Mouse (Mus musculus): ENCODE results near the gene Map2k5. TPM values are rescaled to one million over a fixed set of nuclear protein-coding genes. Genes with fewer than 3 reads are reported as not detected.
A peak's percentile ranks its signal among the peaks of the same experiment; 100 is the strongest.

Gene Map2k5
- polyA plus RNA-seq, 1 experiment, result not detected

DNA sequence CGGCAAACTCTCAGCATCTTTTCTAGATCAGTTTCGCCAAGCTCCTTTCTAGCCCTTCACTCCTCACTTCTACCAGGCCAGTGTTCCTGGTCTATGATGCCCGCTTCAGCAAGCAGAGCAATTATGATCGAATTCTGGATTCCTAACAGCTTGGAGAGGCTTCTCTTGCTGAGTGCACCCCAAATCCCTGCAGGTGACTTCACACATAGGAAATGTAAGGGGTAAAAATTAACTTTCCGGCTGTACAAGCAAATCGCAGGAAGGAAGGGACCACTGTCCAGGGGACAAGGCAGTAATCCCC, 240.1 kb downstream of the Map2k5 start:
- 11% methylated on average over 6 of the region's 6 CpGs for WGBS
- TF ChIP-seq POLR2A (IDR thresholded peaks at IDR 0.05; ENCODE audit: insufficient read depth, low read depth, low read length), result no peak
- TF ChIP-seq CTCF (IDR thresholded peaks at IDR 0.05; ENCODE audit: insufficient read depth, low read depth, low read length), result no peak
- no peak overlapping the region for H3K27ac ChIP-seq (ENCODE audit: insufficient read depth, low read depth, low read length)
- H3K4me1 ChIP-seq (ENCODE audit: control insufficient read depth, insufficient read depth, low read length), result peaks cover 8% of the 10 kb centered on the region
- no peak overlapping the region for H3K4me3 ChIP-seq (ENCODE audit: insufficient read depth, low read depth, low read length)

DNA sequence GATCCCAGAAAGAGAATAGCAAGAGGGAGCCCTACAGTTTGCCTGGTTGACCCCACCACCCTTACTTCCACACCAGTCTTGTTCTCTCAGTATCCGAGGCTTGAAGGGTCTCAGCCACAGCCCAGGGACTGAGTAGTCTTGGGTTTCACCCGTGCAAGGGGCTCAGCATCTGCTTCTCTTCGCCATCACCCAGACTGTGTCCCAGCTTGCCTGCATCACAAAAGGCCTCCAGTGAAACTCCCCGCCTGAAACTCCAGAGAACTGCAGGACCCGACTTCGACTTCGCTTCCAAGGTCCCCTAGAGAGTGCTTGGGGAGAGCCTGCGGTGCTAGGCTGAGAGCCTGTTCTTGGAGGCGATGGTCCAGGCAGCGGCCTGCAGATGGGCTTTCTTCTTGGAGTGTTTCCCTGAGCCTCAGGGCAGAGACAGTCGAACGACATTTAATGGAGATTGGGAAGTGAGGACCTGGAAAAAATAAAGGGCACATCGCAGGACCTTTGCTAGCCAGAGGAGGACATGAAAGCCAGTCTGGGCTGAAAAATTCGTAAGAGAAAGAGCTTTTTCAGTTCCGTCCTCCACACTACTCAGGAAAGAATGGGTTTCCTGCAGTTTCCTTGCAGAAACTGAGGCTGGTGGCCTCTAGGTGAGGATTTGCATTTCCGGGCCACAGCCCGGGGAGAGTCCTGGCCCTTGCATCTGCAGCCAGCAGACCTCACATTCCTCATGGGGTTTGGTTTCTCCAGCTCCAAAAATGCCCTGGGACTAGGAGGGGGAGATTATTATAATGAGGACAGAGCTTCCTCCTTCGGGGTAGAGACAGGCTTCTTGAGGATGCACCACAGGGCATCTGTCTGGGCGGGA, 240.7 kb downstream of the Map2k5 start:
- Histone ChIP-seq H3K27ac (ENCODE audit: insufficient read depth, low read depth, low read length) (no peak overlapping the region), H3K4me1 (ENCODE audit: control insufficient read depth, insufficient read depth, low read length) (peaks cover 12% of the 10 kb centered on the region), H3K4me3 (ENCODE audit: insufficient read depth, low read depth, low read length) (no peak overlapping the region)
- WGBS, result 13% methylated on average over 19 of the region's 19 CpGs
- no peak for TF ChIP-seq CTCF (IDR thresholded peaks at IDR 0.05; ENCODE audit: insufficient read depth, low read depth, low read length)
- no peak for TF ChIP-seq POLR2A (IDR thresholded peaks at IDR 0.05; ENCODE audit: insufficient read depth, low read depth, low read length)

- Histone ChIP-seq H3K4me1 (ENCODE audit: control insufficient read depth, insufficient read depth, low read length) (peaks cover 17% of the 10 kb centered on the region), H3K27ac (ENCODE audit: insufficient read depth, low read depth, low read length) (no peak overlapping the region), H3K4me3 (ENCODE audit: insufficient read depth, low read depth, low read length) (no peak overlapping the region)
- TF ChIP-seq CTCF (IDR thresholded peaks at IDR 0.05; ENCODE audit: insufficient read depth, low read depth, low read length), result no peak
- TF ChIP-seq POLR2A (IDR thresholded peaks at IDR 0.05; ENCODE audit: insufficient read depth, low read depth, low read length), result no peak
- 5% methylated on average over 8 of the region's 8 CpGs for WGBS
These were observed 241.5 kb downstream of the Map2k5 start for GRCm38 (mm10) chr9:63136241-63136640.

- H3K4me3 ChIP-seq (ENCODE audit: insufficient read depth, low read depth, low read length), result peak overlapping the region; percentile 33
- H3K27ac ChIP-seq (ENCODE audit: insufficient read depth, low read depth, low read length), result no peak overlapping the region
- TF ChIP-seq CTCF (IDR thresholded peaks at IDR 0.05; ENCODE audit: insufficient read depth, low read depth, low read length), result peak; percentile 63
- TF ChIP-seq POLR2A (IDR thresholded peaks at IDR 0.05; ENCODE audit: insufficient read depth, low read depth, low read length), result no peak
- WGBS, result under 1% methylated on average over 16 of the region's 16 CpGs
- peaks cover 17% of the 10 kb centered on the region for H3K4me1 ChIP-seq (ENCODE audit: control insufficient read depth, insufficient read depth, low read length)
These were observed 241.9 kb downstream of the Map2k5 start for GRCm38 (mm10) chr9:63135801-63136200.

DNA sequence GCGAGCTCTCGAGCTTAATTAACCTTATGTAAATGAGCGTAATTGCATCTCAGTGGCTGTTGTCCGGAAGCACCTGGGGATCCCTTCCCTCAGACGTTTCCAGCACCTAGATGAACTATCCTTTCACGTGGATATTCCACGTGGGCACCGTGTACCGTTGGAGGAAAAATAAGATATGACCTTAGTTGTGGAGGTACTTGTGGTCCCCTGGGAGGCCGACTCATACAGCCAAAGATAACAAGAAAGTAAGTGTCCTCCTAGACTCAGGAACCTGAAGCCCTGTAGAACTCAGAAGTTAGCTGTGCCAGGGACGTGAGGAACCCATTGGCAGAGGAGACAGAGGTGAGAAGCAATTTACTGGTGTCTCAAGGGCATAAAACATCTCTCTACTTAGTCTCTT, 242.3 kb downstream of the Map2k5 start:
- TF ChIP-seq POLR2A (IDR thresholded peaks at IDR 0.05; ENCODE audit: insufficient read depth, low read depth, low read length) (no peak), CTCF (IDR thresholded peaks at IDR 0.05; ENCODE audit: insufficient read depth, low read depth, low read length) (no peak)
- WGBS, result 4% methylated on average over 11 of the region's 11 CpGs
- Histone ChIP-seq H3K4me1 (ENCODE audit: control insufficient read depth, insufficient read depth, low read length) (peaks cover 17% of the 10 kb centered on the region), H3K27ac (ENCODE audit: insufficient read depth, low read depth, low read length) (no peak overlapping the region), H3K4me3 (ENCODE audit: insufficient read depth, low read depth, low read length) (no peak overlapping the region)

- Histone ChIP-seq H3K27ac (ENCODE audit: insufficient read depth, low read depth, low read length) (no peak overlapping the region), H3K4me3 (ENCODE audit: insufficient read depth, low read depth, low read length) (peak overlapping the region; percentile 26), H3K4me1 (ENCODE audit: control insufficient read depth, insufficient read depth, low read length) (peaks cover 15% of the 10 kb centered on the region)
- 14% methylated on average over 6 of the region's 6 CpGs for WGBS
- TF ChIP-seq CTCF (IDR thresholded peaks at IDR 0.05; ENCODE audit: insufficient read depth, low read depth, low read length) (no peak), POLR2A (IDR thresholded peaks at IDR 0.05; ENCODE audit: insufficient read depth, low read depth, low read length) (no peak)
These were observed 244.0 kb downstream of the Map2k5 start for GRCm38 (mm10) chr9:63133659-63134058.

- TF ChIP-seq POLR2A (IDR thresholded peaks at IDR 0.05; ENCODE audit: insufficient read depth, low read depth, low read length) (peak; percentile 88), CTCF (IDR thresholded peaks at IDR 0.05; ENCODE audit: insufficient read depth, low read depth, low read length) (no peak)
- peaks cover 12% of the 10 kb centered on the region for H3K4me1 ChIP-seq (ENCODE audit: control insufficient read depth, insufficient read depth, low read length)
- 1% methylated on average over 48 of the region's 48 CpGs for WGBS
- peak overlapping the region; percentile 60 for H3K4me3 ChIP-seq (ENCODE audit: insufficient read depth, low read depth, low read length)
- peak overlapping the region; percentile 73 for H3K27ac ChIP-seq (ENCODE audit: insufficient read depth, low read depth, low read length)
These were observed 244.8 kb downstream of the Map2k5 start for GRCm38 (mm10) chr9:63132673-63133601.

DNA sequence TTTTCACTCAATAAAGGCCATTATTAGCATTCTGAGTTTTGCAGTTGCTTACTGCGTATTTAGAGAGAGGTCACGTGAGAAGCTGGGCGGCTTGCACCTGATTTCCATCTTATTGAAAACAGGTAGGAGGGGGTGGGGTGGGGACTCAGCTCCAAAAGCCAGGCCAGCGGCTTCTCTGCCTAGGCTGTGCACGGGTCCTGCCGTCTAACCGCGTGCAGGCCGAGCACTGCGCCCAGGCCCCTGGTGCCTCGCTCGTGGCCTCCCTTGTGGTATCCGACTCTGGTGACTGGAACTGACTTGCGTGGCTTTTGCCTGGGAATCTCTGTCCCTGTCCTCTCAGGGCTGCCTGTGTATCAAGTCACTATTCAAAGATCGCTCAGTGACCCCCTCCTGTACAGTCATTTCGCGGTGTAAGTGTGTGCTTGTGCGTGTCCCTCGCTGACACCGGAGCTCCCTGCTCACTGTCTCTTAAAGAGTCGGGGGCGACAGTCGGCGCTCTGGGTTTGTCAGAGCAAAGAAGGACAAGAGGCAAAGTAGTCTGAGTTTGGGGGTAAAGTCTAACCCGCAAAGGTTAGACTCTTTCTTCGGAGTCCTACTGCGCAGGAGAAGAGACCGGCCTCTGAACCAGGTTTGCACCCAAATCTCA, 245.6 kb downstream of the Map2k5 start:
- 4% methylated on average over 28 of the region's 28 CpGs for WGBS
- H3K27ac ChIP-seq (ENCODE audit: insufficient read depth, low read depth, low read length), result peak overlapping the region; percentile 73
- TF ChIP-seq CTCF (IDR thresholded peaks at IDR 0.05; ENCODE audit: insufficient read depth, low read depth, low read length) (no peak), POLR2A (IDR thresholded peaks at IDR 0.05; ENCODE audit: insufficient read depth, low read depth, low read length) (no peak)
- peak overlapping the region; percentile 60 for H3K4me3 ChIP-seq (ENCODE audit: insufficient read depth, low read depth, low read length)
- peaks cover 12% of the 10 kb centered on the region for H3K4me1 ChIP-seq (ENCODE audit: control insufficient read depth, insufficient read depth, low read length)

Data from olfactory bulb, adult 2 months (tissue).